Mouse (Mus musculus) CD4-positive, CD25-positive, alpha-beta regulatory T cell, adult 2 months (primary cell): ENCODE results near the gene Pdzd2.

ENCODE experiments used
- DNase-seq: peaks from one replicate; pipeline ENCODE4 v3.0.0-alpha.2; 2012; ENCODE audit warnings: low read depth, low spot score

The Pdzd2 gene

DNA sequence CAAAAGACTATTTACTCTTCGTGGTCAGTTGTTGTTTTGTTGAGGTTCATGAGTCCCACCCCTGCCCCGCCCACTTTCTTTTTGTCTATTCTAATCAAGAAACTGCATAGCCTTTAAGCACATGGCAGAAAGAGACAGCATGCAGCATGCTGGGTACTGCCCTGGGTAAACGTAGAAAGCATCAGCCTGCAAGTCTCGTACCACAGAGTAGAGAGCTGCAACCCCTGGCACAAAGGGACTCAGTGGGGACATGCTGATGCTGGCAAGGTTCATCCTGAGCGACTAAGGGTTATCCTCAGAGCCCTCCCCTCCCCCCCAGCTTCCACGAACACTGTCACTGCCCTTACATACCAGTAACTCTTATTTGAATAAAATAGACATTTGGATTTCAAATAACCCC is 114.2 kb downstream of the Pdzd2 start:
- DNase-seq: no peak

DNA sequence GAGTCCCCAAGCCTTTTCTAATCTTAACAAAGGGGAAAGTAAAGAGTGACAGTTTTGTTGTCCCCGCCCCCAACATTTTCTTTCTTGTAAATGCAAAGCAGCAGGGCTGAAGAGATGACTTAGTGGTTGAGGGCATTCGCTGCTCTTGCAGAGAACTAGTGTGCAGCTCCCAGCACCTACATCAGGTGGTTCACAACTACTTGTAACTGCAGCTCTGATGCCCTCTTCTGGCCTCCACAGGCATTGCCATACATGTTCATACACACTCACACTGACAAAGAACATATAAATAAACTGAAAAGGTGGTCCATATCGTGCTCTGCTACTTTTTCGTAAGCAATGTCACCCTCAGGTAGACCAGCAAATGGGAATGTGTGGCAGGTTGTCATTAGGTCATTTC is 116.2 kb downstream of the Pdzd2 start:
- no peak for DNase-seq

DNA sequence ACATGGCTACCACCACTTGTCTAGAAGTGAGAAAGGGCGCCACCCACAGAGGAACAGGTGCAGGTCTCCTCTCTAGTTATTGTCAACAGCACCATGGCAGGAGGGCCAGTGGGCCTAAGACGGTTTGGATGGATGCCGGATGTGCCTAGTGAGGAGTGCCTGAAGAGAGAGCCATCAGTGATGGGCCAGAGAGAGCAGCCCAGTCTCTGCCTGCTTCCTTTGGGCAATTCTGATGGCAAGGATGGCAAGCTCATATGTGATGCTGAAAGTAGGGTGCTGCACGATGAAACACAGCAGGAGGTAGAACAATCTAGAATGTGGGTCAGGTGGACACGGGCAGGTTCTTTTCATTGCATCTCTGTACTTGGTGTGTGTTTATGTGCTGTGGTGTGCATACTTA is 117.0 kb downstream of the Pdzd2 start:
- no peak for DNase-seq

DNA sequence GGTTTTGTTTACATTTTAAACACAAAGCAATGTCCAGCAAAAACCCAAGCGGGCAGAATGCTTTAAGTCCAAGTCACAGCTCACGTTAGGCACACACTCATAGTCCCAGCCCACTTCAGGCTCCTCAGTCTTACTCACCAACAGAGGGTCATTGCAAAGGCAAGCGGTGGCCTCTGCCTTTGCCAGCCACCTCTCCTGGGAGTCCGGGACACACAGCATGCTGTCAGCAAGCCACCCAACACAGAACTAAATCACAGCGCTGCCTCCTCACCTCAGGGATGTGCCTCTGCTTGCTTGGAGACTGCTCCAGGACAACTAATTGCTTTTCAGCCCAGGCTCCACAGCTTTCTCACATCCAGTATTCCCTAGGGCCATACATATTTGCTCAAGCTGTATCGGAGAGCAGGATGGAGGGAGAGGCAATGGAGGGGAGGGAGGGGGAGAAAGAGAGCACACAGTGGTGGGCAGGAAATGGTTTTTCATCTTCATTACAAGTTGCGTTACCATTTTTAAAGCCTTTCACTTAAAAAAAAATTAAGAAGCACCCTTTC is 117.6 kb downstream of the Pdzd2 start:
- DNase-seq: no peak

DNA sequence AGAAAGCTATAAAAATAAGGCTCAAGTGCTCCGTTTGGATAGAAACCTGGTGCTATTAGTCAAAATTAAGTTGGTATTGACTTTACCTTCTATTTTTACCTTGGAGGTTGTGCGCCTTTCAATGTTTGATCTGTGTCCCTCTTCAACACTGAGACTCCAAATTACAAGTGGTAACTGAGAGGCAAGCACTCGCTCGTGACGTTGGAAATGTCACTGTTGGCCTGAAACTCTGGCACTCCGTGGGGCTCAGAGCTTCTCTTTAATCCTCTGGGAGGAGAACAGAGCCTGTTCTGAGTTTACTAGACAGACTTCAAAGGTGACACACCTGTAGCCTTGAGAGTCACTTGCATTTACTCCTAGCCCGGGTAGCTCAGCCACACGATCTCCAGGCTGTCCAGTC is 120.5 kb downstream of the Pdzd2 start:
- DNase-seq: no peak

DNA sequence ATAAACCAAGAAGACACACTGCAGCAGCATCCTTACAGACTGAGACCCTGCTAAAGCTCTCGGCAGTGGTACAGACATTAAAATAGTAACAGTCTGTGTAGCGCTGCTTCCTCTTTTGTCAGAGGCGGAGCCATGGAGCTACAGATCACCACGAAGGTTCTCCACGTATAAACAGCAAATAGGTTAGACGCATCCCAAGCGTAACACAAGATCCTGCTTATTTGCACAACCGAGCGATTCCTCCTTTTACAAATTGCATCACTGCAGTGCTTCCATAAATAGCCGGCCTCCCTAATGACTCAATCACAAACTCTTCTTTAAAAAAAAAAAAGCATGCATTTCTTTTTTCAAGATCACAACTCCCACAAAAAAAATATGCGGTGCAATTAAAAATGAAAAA is 122.1 kb downstream of the Pdzd2 start:
- no peak for DNase-seq

DNA sequence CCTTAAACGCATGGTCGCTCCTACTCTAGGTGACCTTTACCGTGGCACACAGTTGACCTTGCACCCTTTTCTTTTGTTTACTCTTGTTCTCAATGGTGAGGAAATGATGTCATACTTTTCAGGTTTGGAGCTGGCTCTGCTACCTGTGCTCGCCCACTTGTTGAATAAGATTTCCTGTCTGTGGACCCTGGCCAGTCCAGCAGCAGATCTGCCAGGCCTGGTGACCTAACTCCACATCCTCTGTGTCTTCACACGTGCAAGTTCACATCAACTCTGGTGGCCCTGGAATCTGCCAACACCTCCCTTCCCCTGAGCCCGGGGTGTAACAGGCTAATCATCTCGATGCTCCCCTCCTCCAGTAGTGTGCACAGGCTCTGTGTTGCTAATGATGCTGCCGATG is 122.5 kb downstream of the Pdzd2 start:
- DNase-seq: peak; percentile 20

DNA sequence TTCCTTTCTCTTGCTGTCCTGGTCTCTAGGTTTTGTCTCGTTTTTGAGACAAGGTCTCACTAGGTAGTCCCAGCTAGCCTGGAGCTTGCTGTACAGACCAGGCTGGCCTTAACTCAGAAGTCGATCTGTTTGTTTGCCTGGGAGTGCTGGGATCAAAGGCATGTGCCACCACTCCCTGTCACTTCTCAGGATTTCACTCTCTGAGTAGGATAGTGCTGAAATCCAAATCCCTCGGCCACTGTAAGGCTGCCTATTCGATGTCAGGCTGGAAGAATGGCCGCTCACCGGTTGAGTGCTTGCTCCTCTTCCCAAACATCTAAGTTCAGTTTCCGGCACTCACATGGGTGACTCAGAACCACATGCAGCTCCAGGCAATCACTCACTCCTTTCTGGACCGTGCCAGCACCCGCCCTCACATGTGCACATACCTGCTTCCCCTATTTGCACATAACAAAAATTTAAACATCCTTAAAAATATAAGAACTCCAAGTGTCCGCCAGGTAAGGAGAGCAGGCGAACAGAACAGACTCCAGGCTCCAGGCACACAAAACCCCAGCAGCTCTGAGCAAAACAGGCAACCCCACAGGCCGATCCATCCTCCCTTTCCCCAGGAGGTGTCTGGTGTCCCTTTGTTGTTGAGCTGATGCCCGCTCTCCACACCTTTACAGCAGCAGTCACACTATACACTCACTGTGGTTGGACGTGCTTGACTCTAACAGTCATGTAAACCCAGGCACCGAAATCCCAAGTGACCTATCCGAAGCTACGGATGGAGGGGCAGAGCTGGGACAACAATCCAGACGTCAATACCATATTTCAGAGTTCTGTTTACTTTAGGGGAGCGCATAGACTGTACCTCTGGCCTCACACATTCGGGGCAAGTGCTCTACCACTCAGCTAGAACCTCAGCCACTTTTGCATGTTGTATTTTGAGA is 124.5 kb downstream of the Pdzd2 start:
- DNase-seq: no peak

DNA sequence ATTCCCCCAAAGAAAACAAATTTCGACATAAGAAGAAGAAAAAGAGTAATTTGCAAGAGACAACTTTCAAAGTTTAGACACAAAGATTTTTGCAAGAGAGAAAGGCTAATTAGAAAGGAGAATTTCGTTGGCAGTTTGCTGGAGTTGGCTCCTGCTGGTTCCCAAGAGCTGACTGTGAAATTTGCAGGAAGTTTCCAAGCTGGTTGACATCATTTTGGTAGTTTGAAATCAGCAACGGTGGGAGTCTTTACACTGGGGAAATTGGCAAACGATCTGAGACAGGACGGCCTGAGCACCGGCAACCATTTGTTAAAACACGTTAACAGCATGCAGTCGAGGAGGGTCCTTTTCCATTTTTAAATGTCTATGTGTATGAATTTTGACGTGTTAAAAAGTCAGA is 125.7 kb downstream of the Pdzd2 start:
- no peak for DNase-seq

DNA sequence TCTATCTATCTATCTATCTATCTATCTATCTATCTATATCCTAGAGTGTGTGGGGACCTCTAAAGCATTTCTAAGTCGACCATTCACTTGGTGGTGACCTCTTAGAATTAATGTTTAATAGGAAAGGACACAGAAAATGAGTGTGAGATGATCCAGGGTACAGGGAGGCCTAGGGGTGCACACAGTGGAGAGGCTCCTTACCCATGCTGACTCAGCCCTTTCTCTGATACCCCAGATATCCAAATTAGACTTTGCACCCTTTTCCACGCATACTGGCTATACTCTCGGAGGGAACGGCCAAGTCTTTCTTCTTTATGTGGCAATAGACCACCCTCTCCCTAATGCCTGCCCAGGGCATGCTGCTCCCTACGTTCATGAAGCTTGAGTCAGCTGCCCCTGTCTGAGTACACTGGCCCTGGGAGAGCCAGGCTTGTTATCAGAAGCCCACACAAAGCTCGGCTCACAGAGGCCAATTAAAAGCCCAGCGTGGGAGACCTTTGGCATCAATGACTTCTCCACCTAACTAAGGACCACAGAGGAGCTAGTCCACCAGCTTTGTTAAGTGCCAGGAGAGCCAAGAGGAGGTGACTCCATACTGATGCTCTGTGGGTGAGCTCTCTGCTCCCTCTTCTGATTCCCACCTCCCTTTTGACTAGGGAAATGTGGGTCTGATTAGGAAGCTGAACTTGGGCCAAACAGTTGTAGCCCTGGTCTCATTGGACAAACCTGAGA is 126.6 kb downstream of the Pdzd2 start:
- DNase-seq: no peak

DNA sequence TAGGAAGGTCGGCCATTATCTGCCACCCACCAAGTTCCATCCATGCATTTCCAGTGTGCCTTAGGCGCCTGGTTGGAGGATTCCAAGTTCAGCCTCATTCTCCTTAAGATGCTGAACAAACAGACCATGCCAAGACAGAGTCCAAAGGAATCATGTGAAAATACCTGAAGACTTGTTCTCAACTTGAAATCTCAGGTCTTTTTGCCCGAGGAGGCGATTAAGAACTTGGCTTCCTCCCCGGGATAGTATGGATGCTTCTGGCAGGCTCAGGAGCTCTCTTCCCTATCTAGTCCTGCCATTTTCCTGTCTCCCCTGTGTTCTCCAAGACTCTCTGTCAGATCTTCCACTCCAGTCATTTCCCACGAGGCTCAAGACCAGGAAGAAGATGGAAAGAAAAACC is 131.6 kb downstream of the Pdzd2 start:
- DNase-seq: no peak

DNA sequence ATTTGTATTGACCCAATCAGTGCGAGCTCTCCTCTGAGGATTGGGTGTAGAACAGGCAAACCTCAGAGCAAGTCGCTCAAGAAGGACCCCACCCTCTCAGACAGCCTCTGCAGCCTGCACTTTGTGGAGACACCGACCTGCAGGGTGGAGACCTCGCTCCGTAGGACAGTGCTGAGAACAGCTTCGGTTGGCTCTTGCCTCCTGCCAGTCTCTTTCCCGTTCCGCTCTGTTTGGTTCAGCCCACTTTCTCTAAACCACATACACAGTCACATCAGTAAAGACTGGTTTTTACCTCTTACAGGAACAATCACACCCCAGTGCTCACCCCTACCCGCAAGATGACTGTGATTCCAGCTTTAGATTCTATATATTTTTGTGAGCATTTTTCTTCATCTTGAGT is 133.4 kb downstream of the Pdzd2 start:
- DNase-seq: no peak

DNA sequence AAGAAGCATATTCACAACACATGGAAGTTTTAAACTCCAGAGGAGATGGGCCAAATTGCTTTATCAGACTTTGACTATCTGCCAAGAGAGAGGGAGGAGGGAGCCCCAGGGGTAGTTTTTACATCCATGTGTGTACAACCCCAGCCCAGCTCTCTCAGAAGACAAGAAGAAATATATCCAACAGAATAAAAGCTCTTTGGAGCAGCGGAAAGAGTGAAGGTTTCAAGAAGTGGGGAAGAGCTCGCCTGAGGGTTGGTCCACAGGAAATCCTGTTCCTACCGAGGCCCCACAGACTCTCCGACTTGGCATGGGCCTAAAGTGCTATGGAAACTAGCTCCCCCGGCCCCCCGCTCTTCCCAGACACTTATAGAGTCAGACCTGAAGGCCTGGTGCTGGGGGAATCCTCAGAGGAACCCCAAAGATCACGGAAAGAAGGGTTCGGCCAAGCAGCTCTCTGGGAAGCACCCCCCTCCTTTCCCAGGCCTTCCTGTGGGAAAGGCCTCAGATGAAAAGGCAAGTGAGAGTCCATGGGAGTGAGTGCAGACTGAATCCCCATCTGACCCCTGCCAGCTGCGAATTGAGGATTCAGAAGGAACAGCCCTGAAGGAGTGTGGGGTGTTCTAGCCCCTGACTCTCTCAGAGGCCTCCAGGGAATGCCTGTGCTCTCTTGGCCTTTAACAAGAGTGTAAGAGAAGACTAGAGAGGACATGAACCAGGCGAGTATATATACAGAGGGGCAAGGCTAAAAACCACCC is 134.3 kb downstream of the Pdzd2 start:
- no peak for DNase-seq

DNA sequence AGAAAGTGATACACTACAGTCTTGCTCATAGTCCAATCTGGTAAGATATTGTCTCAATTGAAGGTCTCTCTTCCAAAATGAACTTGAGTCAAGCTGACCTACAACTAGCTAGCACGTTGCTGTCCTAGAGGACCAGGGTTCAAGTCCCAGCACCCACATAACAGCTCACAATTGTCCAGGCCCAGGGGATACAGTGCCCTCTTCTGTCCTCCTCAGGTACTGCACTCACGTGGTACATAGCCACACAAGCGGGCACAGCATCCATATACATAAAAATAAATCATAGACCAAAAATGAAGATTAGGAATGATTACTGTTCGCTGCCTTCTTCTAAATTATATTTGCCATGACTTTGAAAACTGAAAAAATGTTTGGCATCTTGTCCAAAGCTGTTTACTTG is 136.1 kb downstream of the Pdzd2 start:
- DNase-seq: peak; percentile 13

DNA sequence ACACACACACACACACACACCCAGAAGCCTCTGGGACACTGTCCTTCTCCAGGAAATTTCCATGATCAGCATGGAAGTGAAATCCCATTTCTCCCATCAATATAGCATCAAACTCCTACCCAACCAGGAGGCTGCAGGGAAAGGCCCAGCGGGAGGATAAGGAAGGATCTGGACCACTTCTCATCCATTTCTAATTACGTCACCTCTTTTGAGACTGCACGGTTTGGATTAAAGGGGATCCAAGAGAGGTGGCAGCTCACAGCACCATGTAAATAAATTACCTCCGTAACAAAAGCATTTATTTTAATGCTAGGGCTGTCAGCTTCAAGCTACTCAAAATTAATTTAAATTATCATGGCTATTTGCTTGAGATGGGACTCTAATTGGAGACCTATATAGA is 146.6 kb downstream of the Pdzd2 start:
- no peak for DNase-seq

DNA sequence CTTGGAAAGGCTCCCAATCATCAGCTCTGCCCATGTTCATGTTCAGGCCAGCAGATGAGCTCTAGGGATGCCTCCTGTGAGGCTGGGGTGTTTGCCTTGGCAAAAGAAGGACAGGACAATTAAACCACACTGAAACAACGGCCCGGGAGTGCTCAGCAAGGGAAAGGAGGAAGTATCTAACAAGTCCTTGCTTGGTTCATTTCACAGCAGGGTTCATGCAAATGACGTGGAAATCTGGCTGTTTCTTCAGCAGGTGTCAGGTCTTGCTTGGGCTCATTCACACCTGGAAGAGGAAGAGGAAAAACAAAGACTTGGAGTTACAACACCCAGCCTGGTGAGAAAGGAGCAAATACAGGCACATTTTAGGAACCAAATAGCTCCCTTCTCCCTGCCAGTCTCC is 147.1 kb downstream of the Pdzd2 start:
- no peak for DNase-seq

DNA sequence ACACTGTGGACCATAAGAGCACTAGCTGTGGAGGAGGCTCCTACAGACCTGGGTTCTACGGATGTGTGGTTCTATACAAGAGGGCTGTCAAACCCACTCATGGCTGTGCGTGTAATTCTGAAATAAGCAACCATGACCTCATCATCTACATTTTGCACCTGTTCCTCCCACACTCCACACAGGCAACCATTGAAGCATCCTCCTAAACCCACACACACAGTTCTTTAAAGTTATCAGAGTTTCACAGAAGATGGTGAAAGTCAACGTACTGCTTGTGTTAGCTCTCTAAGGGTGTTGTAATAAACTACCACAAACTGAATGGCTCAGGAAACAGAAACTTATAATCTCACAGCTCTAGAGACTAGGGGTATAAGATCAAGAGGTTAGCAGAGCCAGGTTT is 151.1 kb downstream of the Pdzd2 start:
- DNase-seq: peak; percentile 16

DNA sequence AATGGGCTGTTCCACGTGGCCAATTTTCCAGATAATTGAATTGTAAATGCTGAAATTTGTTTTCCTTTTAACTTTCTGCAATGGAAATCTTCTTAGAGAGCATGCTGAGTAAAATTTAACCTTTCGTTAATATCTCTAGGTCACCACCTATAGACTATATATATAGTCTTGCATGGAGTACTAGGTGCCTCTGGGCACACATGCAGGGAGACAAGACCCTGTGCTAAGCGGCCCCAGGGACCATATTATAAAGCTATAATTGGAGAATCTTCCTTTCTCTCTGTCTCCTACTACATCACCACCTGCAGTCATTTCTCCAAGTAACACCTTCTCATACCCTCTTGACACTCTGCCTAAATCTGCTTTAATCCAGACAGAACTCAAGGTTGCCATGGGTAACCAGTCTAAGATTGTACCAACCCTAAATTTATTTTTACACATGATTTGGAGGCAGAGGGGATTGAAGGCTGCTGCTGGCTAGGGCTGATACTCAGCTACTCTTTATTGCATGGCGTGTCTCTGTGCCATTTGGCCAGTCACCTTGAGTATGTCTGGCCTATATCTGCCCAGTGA is 152.8 kb downstream of the Pdzd2 start:
- no peak for DNase-seq

DNA sequence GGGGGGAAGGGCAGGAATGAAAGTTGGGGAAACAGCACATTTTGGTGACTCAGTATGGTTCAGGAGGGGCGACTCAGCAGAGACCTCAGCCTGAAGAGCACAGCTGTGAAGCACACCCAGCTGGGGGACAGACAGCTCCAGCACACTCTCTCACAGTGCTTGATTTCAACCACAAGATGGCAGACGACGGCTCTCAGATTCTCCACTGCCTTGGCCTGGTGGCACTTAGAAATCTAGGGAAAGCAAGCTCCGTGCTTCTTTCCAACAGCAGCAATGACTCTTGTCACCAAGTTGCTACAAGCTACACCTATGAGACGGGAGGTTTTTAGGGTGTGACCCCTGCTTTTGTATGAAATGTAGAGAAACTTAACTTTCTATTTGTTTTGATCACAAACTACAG is 153.6 kb downstream of the Pdzd2 start:
- peak; percentile 65 for DNase-seq

DNA sequence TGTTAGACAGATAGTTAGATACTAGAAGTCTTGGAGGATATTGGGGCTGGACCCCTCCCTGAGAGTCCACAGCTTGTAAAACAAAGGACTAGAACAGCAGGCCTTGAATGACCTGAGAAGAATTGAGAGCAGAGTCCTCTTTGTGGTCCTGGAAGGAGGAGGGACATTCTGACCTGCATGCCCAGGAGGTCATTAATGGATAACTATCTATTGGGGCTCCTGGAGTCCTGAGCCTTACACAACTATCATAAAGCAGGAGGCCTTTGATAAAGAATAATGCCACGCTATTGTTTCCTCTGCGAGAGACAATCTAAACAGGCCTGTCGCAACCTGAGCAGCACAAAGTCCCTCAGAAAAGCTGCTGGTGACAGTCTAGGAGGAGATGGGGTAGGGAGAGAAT is 156.7 kb downstream of the Pdzd2 start:
- no peak for DNase-seq

DNA sequence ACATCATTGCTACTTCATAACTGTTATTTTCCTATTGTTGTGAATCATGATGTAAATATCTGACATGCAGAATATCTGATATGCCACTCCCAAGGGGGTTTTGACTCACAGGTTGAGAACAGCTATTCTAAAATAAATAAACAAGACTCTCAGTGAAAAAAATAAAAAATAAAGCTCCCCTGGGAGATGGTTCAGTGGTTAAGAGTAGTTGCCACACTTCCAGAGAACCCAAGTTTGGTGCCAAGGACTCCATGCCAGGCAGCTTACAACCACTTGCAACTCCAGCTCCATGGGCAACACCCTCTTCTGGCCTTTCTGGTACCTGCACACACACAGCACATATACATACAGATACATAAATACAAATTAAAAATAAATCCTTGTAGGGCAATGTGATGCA is 157.3 kb downstream of the Pdzd2 start:
- no peak for DNase-seq

DNA sequence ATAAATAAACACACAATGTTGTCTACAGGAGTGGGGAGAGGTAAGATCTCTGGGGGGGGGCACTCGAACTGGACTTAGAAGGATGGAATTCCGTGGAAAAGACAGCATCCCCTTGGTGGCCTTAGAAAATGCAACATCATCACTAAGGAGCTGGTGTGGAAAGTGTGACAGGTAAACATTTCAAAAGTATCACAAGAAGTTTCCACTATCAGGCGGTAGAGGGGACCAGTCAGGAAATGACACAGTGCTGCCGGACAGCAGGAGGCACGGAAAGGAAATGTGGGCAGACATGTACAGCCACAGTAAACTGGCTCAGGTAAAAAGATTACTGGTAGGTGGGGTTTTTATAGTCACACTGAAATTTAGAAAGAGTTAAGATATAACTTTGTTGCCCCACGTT is 160.5 kb downstream of the Pdzd2 start:
- peak; percentile 49 for DNase-seq
